Mouse (Mus musculus): ENCODE results near the gene Mylpf.

- TF ChIP-seq POLR2A (IDR thresholded peaks at IDR 0.05; ENCODE audit: insufficient read depth, low read depth, low read length) (no peak), CTCF (IDR thresholded peaks at IDR 0.05) (no peak)
These were observed 54.8 kb downstream of the Mylpf start for GRCm38 (mm10) chr7:127263526-127263925.
